Mouse (Mus musculus): ENCODE results near the gene S100a5. TPM values are rescaled to one million over a fixed set of nuclear protein-coding genes. Genes with fewer than 3 reads are reported as not detected.
A peak's percentile ranks its signal among the peaks of the same experiment; 100 is the strongest.

The S100a5 gene
- polyA plus RNA-seq, 1 experiment from 2014 or later = not detected

DNA sequence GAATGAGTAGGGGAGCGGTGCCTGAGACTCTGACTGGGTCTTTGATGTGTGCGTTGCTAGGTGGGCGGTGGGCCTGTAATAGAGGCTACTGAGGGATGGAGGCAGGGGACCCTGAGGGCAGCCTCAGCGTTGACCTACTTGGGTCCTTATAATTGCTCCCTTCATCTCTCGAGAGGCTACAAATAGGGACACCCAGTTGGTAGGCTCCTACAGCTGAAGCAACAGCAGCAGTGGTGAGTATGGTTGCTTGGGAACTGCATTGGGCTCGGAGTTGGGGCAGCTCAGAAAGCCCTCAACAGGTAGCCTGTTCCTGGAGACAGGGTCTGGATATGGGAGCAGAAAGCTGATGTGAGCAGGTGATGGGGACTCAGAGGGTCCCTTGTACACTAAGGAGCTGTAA is 8.3 kb upstream of the S100a5 start:
- no peak overlapping the region for H3K9ac ChIP-seq
- no peak for ATAC-seq (ENCODE audit: insufficient number of reproducible peaks, insufficient read depth, low FRiP score, low TSS enrichment, low read depth)
- peak overlapping the region; percentile 60; the same call in 1 of the 2 replicates for H3K27ac ChIP-seq
- peaks cover 46% of the 10 kb centered on the region for H3K4me1 ChIP-seq
- H3K4me3 ChIP-seq = no peak overlapping the region
- H3K9me3 ChIP-seq = no peaks in the 10 kb centered on the region
- no peaks in the 10 kb centered on the region for H3K27me3 ChIP-seq
- H3K36me3 ChIP-seq = no peaks in the 10 kb centered on the region
- no peak overlapping the region for H3K4me2 ChIP-seq
- WGBS = 70% methylated on average over 6 of the region's 6 CpGs

DNA sequence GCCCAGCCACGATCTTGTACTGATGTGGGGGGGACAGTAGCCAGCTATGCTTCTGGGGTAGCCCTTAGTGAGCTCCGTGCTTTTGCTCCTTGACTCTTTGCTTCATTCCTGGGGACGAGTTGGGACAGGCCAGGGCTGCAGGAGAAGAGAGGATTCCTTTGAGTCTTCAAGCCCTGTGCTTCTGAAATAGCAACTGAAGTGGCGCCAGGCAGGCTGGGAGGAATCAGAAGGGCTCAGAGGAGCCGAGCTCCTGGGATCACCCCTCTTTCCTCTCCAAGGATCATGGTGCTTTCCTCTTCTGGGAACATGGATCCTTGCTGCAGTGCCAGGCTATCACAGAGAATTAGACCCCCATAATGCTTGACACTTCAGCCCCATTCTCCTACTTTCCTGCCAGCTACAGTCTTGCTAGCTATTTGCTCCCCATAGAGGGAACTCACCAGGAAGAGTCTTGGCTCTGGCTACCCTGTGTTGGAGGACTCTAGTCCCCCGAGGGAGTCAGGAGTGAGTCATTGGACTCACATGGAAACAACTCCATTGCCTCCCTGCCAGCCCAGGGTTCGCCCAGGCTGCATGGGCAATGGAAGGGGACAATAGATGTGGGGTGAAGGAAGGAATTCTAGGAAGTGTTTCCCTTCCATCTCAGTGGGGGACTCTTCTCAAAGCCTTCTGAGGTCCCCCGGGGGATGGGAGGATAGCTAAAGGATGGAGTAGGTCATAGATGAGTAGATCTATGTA is 7.7 kb upstream of the S100a5 start:
- Histone ChIP-seq H3K27ac (peak overlapping the region; percentile 60), H3K9me3 (no peaks in the 10 kb centered on the region), H3K4me2 (no peak overlapping the region), H3K4me3 (no peak overlapping the region), H3K4me1 (peaks cover 52% of the 10 kb centered on the region), H3K36me3 (no peaks in the 10 kb centered on the region), H3K9ac (no peak overlapping the region), H3K27me3 (no peaks in the 10 kb centered on the region)
- 67% methylated on average over 8 of the region's 8 CpGs for WGBS
- ATAC-seq (ENCODE audit: insufficient number of reproducible peaks, insufficient read depth, low FRiP score, low TSS enrichment, low read depth) = no peak

GRCm38 (mm10) chr3:90601486-90602110 is 6.7 kb upstream of the S100a5 start, which contains the start of gene Gm42674:
Gm42674 (plus strand) TSS chr3:90601904.
- ATAC-seq (ENCODE audit: insufficient number of reproducible peaks, insufficient read depth, low FRiP score, low TSS enrichment, low read depth) = no peak
- WGBS = 85% methylated on average over 11 of the region's 11 CpGs
- H3K9ac ChIP-seq = no peak within 1 kb of the TSS
- peaks cover 61% of the 10 kb centered on the region for H3K4me1 ChIP-seq
- H3K27me3 ChIP-seq = no peaks in the 10 kb centered on the region
- no peak within 1 kb of the TSS for H3K4me2 ChIP-seq
- no peaks in the 10 kb centered on the region for H3K36me3 ChIP-seq
- no peak within 1 kb of the TSS for H3K4me3 ChIP-seq
- no peaks in the 10 kb centered on the region for H3K9me3 ChIP-seq
- H3K27ac ChIP-seq = peak within 1 kb of the TSS; percentile 97

DNA sequence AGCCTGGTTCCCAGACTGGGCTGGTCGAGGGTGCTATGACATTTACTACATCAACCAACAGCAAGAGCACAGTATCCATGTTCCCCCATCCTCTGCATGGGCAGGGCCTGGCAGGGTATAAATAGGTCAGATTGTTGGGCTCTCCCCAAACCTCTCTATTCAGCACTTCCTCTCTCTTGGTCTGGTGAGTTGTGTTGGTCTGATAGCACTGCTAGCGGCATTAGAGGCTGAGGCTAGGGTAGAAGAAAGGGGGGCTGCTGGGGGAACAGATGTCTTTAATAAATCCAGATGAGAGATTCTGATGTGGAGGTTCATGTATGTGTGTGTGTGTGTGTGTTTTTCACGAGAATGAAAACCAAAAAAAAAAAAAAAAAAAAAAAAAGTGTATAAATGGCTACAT is 4.7 kb upstream of the S100a5 start, which contains the start of gene S100a4:
Gene S100a4 (plus strand): TSS at position 149 of the 400 bp plus-strand sequence.
- H3K27ac ChIP-seq = peak within 1 kb of the TSS; percentile 97
- H3K4me3 ChIP-seq = no peak within 1 kb of the TSS
- peaks cover 58% of the 10 kb centered on the region for H3K4me1 ChIP-seq
- no peaks in the 10 kb centered on the region for H3K36me3 ChIP-seq
- peak within 1 kb of the TSS; percentile 33 for H3K4me2 ChIP-seq
- 22% methylated on average over 3 of the region's 3 CpGs for WGBS
- H3K9me3 ChIP-seq = no peaks in the 10 kb centered on the region
- 0 out of 2 replicates have a peak within 1 kb of the TSS, but pooled peaks have one; percentile 12 for H3K9ac ChIP-seq
- H3K27me3 ChIP-seq = no peaks in the 10 kb centered on the region
- ATAC-seq (ENCODE audit: insufficient number of reproducible peaks, insufficient read depth, low FRiP score, low TSS enrichment, low read depth) = peak; percentile 43; the same call in 1 of the 2 replicates

- Histone ChIP-seq H3K4me3 (no peak overlapping the region), H3K9me3 (no peaks in the 10 kb centered on the region), H3K27ac (peak overlapping the region; percentile 97), H3K4me1 (peaks cover 58% of the 10 kb centered on the region), H3K4me2 (peak overlapping the region; percentile 33), H3K36me3 (no peaks in the 10 kb centered on the region), H3K9ac (no peak overlapping the region), H3K27me3 (no peaks in the 10 kb centered on the region)
- ATAC-seq (ENCODE audit: insufficient number of reproducible peaks, insufficient read depth, low FRiP score, low TSS enrichment, low read depth) = peak; percentile 83
- WGBS = 18% methylated on average over 4 of the region's 4 CpGs
Observed at GRCm38 (mm10) chr3:90604416-90604815, 3.9 kb upstream of the S100a5 start.

DNA sequence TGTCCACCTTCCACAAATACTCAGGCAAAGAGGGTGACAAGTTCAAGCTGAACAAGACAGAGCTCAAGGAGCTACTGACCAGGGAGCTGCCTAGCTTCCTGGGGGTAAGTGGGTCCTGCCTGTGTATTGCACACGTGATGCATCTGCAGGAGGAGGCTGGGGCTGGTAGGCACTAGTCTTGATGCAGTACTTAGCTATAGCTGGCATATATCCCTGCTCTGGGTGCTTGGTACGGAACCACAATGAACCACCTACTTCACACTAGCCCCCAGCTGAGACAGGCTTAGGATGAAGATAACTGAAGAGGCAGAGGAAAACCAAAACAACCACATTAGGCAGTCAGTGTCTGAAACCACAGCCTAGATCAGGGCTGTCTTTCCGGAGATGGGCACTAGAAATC is 3.3 kb upstream of the S100a5 start:
- no peaks in the 10 kb centered on the region for H3K9me3 ChIP-seq
- no peak overlapping the region for H3K4me3 ChIP-seq
- no peaks in the 10 kb centered on the region for H3K27me3 ChIP-seq
- peaks cover 55% of the 10 kb centered on the region for H3K4me1 ChIP-seq
- H3K9ac ChIP-seq = no peak overlapping the region
- 56% methylated on average over 3 of the region's 3 CpGs for WGBS
- peak overlapping the region; percentile 33 for H3K4me2 ChIP-seq
- no peak for ATAC-seq (ENCODE audit: insufficient number of reproducible peaks, insufficient read depth, low FRiP score, low TSS enrichment, low read depth)
- H3K36me3 ChIP-seq = no peaks in the 10 kb centered on the region
- H3K27ac ChIP-seq = peak overlapping the region; percentile 97

DNA sequence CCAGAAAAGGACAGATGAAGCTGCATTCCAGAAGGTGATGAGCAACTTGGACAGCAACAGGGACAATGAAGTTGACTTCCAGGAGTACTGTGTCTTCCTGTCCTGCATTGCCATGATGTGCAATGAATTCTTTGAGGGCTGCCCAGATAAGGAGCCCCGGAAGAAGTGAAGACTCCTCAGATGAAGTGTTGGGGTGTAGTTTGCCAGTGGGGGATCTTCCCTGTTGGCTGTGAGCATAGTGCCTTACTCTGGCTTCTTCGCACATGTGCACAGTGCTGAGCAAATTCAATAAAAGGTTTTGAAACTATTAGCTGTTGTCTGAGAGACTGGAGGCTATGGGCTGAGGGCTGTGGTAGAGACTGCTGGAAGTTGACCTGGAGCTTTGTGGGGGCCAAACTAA is 2.6 kb upstream of the S100a5 start:
- Histone ChIP-seq H3K27me3 (no peaks in the 10 kb centered on the region), H3K36me3 (no peaks in the 10 kb centered on the region), H3K9ac (no peak overlapping the region), H3K4me3 (no peak overlapping the region), H3K4me1 (peaks cover 48% of the 10 kb centered on the region), H3K9me3 (no peaks in the 10 kb centered on the region), H3K4me2 (peak overlapping the region; percentile 5), H3K27ac (peak overlapping the region; percentile 97)
- 41% methylated on average over 2 of the region's 2 CpGs for WGBS
- ATAC-seq (ENCODE audit: insufficient number of reproducible peaks, insufficient read depth, low FRiP score, low TSS enrichment, low read depth) = no peak

GRCm38 (mm10) chr3:90606185-90606584 is 2.1 kb upstream of the S100a5 start:
- H3K27me3 ChIP-seq = no peaks in the 10 kb centered on the region
- H3K36me3 ChIP-seq = no peaks in the 10 kb centered on the region
- peaks cover 47% of the 10 kb centered on the region for H3K4me1 ChIP-seq
- H3K9ac ChIP-seq = no peak overlapping the region
- H3K4me2 ChIP-seq = peak overlapping the region; percentile 5
- no peaks in the 10 kb centered on the region for H3K9me3 ChIP-seq
- no peak overlapping the region for H3K4me3 ChIP-seq
- WGBS = 30% methylated on average over 6 of the region's 6 CpGs
- peak overlapping the region; percentile 97 for H3K27ac ChIP-seq
- ATAC-seq (ENCODE audit: insufficient number of reproducible peaks, insufficient read depth, low FRiP score, low TSS enrichment, low read depth) = no peak

DNA sequence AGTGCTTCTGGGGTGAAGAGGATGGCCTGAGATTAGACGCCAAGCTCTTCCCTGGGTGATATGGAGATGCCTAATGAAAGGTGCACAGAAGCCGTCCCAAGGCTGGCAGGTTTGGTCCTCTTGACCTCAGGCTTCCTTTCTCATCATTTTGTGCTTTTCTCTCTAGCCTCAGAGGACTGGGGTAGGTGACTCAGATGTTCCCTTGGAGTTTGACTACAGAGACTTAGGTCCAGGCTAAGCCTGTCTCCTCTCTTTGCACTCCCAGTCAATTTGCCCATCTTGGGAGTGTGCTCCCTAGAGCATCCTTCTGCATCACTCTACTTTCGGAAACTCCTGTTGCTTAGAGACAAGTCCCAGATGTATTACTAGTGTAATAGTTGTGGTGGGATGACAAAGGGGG is 962 bp upstream of the S100a5 start:
- no peaks in the 10 kb centered on the region for H3K36me3 ChIP-seq
- WGBS = 80% methylated on average over 3 of the region's 3 CpGs
- H3K4me2 ChIP-seq = no peak overlapping the region
- no peak overlapping the region for H3K9ac ChIP-seq
- no peak overlapping the region; the same call in 1 of the 2 replicates for H3K27ac ChIP-seq
- H3K9me3 ChIP-seq = no peaks in the 10 kb centered on the region
- ATAC-seq (ENCODE audit: insufficient number of reproducible peaks, insufficient read depth, low FRiP score, low TSS enrichment, low read depth) = no peak
- peaks cover 45% of the 10 kb centered on the region for H3K4me1 ChIP-seq
- no peaks in the 10 kb centered on the region for H3K27me3 ChIP-seq
- H3K4me3 ChIP-seq = no peak overlapping the region

- H3K27me3 ChIP-seq = no peaks in the 10 kb centered on the region
- no peak overlapping the region for H3K9ac ChIP-seq
- H3K4me2 ChIP-seq = no peak overlapping the region
- no peak overlapping the region for H3K27ac ChIP-seq
- H3K4me3 ChIP-seq = no peak overlapping the region
- no peak for ATAC-seq (ENCODE audit: insufficient number of reproducible peaks, insufficient read depth, low FRiP score, low TSS enrichment, low read depth)
- no peaks in the 10 kb centered on the region for H3K9me3 ChIP-seq
- H3K36me3 ChIP-seq = no peaks in the 10 kb centered on the region
- peaks cover 42% of the 10 kb centered on the region for H3K4me1 ChIP-seq
Observed at GRCm38 (mm10) chr3:90609102-90609501, 779 bp downstream of the S100a5 start.

DNA sequence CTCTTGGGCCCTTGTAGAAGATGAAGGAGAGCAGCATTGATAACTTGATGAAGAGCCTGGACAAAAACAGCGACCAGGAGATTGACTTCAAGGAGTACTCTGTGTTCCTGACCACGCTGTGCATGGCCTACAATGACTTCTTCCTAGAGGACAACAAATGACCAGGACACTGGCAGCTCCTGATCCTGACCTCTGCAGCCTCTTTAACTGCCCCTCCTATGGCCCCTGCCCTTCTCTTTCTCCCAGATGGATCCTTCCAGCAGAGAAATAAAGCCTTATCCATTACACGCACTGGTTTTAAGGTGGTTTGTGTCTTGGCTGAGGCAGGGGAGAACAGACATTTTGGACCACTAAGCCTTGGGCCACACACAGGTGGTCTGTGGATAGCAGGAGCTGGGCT is 3.2 kb downstream of the S100a5 start:
- Histone ChIP-seq H3K9me3 (no peaks in the 10 kb centered on the region), H3K4me1 (peaks cover 29% of the 10 kb centered on the region), H3K4me2 (no peak overlapping the region), H3K4me3 (no peak overlapping the region), H3K27ac (no peak overlapping the region), H3K36me3 (no peaks in the 10 kb centered on the region), H3K27me3 (no peaks in the 10 kb centered on the region), H3K9ac (no peak overlapping the region)
- 95% methylated on average over 3 of the region's 3 CpGs for WGBS
- ATAC-seq (ENCODE audit: insufficient number of reproducible peaks, insufficient read depth, low FRiP score, low TSS enrichment, low read depth) = no peak

DNA sequence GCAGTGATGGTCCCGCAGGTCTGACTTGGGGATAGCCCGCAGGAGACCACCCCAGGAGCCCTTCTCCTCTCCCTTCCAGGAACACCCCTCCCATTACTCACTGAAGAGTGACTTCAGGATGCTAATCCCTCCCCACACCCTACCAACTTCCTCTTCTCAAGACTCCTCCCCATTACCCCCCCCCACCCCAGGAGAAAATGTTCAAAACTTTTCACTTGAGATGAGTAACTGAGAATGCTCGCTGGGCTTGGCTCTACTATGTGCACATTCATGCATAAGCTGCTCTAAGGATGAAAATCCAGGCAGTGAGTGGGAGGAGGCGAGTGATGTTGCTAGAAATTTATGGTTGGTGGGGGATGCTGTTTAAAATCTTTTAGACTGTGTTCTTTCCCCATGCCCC is 3.7 kb downstream of the S100a5 start:
- WGBS = 60% methylated on average over 4 of the region's 4 CpGs
- no peaks in the 10 kb centered on the region for H3K36me3 ChIP-seq
- H3K27ac ChIP-seq = no peak overlapping the region

More for the DNA sequence above, 3.7 kb downstream of the S100a5 start:
- no peak overlapping the region for H3K4me3 ChIP-seq
- H3K9me3 ChIP-seq = no peaks in the 10 kb centered on the region
- peaks cover 28% of the 10 kb centered on the region for H3K4me1 ChIP-seq
- no peak overlapping the region for H3K4me2 ChIP-seq
- no peaks in the 10 kb centered on the region for H3K27me3 ChIP-seq
- H3K9ac ChIP-seq = no peak overlapping the region
- no peak for ATAC-seq (ENCODE audit: insufficient number of reproducible peaks, insufficient read depth, low FRiP score, low TSS enrichment, low read depth)
